Mouse (Mus musculus): ENCODE measurements at regions not wholly inside any gene's neighbourhood (a gene's known extent, or its start where the extent isn't known, plus 50 kb on each side); places are given as distances from the start of the nearest gene placed in this dataset.
"Not testable (repeated sequence)": the region's sequence is repeated elsewhere in the genome, so short reads cannot be mapped to it uniquely, and the experiment has no call there.

DNA sequence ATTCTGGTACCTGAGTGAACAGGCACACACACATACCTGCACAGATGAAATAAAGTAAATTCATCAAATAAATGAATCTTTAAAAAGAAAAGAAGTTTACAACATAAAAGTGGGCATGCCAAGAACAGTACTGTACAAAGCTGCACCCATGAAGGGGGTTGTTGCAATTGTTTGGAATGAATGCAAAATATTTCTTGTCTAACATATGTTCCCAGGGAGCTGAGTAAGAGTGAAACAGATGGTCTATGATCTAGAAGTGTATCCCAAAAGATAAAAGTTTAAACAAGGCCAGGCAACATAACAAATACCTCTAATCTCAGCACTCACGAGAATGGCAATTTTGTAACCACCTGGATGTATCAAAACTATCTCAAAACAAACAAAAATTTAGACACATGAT lies 1685.5 kb upstream of the Dsel start:
- DNase-seq (ENCODE audit: extremely low spot score in 1 of 2, low spot score in 1 of 2) = no peak

DNA sequence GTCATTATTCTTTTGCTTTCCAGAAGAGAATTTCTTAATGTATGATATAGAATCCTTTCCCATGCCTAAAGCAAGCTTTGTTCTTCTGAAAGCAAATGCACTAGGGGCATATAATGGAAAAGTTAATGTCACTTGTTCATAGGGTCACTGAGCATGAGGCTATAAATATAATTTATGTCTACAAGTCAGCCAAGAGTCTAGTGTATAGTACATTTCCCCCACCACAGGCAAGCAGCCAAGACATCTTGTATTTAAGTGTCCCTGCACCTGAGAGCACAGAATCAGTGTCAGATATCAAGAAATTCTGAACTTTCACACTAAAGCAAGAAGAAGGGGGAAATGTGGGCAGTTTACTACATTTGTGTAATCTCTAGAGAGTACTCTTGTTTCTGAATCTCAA lies 1675.3 kb upstream of the Dsel start:
- no peak for DNase-seq (ENCODE audit: extremely low spot score in 1 of 2, low spot score in 1 of 2)

DNA sequence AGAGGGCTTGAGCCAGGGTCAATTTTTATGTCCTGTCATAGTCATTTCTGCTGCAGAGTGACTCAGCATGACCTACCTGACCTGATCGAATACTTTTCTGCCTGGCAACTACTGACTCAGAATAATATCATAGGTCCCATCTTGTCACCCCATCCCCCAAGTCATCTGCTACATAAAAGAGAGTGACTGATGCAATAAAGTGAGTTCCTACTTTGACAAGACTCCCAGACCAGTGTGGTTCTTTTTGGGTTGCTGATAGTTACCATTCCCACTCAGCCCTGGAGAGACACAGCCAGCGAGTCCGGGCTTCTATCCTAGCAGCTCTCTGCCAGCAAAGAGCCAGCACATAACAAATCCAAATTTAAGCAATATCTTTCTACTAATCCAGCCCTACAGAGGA lies 1665.8 kb upstream of the Dsel start:
- DNase-seq (ENCODE audit: extremely low spot score in 1 of 2, low spot score in 1 of 2) = no peak

DNA sequence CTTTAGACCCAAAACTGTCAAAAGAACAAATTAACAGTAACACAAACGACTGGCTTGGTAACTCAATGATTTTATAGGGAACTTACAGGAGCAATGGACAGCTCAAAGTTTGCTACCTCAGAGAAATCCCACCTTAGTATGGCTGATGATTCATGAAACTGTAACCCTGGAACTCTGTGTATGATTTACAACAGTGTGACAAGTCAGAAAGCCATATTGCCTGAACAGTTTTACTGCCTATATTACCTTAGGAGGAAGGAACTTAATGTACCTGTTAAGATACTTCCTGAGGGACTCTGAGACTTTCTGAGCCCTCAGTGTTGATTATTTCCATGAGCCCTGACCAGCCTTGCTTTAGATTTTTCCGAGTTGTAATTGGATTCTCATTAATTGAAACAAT lies 1631.3 kb upstream of the Dsel start:
- DNase-seq (ENCODE audit: extremely low spot score in 1 of 2, low spot score in 1 of 2) = no peak

DNA sequence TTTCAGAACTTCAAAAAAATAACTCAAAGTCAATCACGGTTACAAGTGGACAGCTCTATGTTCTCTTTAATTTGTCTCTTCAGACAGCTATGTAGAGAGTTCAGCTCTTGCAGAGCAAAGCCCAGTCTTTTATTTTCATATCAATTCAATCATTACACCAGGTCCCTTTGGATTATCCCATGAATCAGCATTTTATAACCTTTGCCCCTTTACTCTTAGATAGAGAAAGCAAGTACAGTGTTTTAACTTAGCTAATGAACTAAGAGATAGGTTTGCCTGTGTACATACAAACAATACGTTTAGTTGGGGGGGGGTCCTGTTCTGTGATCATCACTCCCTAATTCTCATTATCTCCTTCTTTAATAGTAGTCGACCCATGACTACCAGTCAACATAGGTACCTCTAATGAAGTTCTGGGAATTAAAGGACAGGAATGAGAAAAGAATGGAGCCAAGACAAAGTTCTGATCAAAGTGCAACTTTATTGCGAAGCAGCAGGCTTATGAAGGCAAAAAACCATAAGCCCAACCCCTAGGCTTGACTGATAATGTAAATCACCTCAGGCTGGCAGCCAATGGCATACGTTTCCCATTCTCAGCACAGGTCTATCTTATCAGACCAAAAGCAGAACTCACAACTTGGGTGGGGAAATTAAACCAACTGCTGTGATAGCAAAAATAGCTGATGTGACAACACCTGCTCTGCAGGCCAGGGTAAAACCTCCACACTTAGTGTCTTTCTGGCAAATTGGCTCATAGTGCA lies 1625.7 kb upstream of the Dsel start:
- DNase-seq (ENCODE audit: extremely low spot score in 1 of 2, low spot score in 1 of 2) = no peak

DNA sequence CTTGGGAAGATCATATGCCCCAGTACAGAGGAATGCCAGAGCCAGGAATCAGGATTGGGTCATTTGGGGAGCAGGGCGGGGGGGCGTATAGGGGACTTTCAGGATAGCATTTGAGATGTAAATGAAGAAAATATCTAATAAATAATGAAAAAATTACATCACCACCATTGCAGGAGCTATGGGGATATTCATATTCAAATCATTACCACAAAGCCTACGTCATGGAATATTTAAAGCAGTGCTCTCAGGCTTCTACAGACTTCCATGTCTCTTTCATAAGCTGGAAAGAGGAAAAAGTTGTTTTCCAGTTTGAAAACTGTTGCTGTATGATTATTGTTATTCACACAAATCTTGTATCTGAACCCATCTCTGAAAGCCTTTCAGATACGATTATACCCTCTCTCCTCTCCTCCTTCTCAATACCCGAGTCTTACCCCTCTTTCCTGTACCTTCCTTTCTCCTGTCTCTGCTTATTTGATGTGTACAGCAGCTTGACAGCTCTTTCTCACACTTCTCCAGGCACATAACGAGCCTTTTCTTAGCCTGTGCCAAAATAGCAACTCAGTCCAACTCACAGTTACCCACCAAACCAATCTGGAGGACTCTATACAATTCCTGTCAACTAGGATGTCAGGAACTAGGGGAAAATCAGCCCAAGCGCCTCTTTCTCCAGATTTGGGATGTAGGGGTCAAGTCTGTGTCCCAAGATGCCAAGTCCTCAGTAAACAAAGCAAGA lies 1592.0 kb upstream of the Dsel start:
- no peak for DNase-seq (ENCODE audit: extremely low spot score in 1 of 2, low spot score in 1 of 2)

DNA sequence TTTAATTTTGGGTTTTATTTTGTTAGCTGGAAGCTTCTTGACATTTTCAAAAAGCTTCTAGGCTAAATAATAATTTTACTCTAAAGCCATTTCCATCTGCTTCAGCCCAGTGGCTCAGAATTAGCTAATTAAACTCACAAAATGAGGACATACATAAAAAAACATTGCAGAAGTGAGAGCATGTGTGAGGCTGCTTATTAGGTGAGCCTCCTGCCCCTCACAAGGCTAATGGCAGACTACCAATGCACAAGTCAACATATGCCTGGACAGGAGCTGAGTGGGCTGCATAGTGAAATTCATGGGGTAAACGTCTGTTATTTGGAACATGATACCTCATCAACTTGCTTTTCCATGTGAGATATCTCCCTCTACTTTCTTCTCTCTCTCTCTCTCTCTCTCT lies 1569.0 kb upstream of the Dsel start:
- DNase-seq (ENCODE audit: extremely low spot score in 1 of 2, low spot score in 1 of 2) = peak; percentile 14 to 21

DNA sequence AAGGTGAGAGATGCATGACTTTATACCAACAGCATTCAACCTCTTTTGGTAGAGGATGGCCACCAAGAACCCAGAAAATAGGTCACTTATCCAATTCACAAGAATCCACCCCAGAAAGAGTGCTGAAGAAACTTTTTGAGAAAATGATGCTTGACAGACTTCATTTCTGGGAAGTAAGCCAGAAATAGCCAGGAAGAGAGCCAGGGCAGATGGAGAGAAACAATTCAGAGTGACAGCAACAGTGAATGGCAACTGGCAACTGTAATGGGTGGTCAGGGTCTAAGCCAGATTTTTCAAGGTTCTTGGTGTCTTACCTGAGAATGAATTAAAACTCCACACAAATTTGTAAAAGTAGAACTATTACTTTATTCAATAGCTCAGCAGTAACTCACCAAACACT lies 1566.5 kb upstream of the Dsel start:
- no peak for DNase-seq (ENCODE audit: extremely low spot score in 1 of 2, low spot score in 1 of 2)

DNA sequence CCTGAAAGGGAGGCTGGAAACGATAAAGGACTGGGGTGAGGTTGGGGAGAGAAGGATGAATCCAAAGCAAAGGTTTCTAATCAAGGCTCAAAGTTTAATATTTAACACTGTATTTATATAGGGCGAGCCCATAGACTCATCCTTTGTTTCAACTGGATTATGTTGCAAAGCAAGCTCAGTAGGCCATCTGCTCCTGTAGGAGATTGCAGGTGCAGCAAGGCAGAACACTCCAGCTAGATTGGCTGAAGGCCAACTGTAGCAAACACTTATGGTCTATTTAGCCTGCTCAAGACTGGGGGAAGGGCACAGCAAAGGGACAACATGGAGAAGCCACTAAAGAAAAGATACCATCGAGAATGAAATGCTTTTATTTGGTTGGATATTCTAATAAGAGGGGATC lies 1548.1 kb upstream of the Dsel start:
- DNase-seq (ENCODE audit: extremely low spot score in 1 of 2, low spot score in 1 of 2) = no peak

DNA sequence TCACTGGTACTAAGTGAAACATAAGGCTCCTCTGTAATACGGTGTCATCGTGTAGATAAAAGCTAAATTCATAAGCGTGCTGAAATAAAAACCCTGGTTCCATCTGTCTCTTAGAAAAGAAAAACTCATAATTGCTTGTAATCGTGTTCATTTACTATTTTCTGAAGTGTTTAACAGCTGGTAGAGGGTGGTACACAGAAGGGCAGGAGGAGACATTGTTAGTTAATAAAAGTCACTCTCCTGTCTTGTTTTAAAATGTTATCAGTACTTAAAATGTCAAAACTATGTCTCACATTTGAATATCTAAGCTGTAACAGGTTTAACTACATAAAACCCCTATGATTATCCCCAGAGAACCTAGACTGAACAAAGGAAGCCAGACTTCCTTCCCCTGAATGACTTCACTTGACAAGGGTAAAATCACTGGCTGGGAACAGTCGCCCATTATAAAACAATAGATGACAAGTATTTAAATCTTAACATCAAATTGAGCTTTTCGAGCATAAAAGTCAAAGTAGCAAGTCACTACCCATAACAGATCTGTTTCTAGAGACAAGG lies 1530.6 kb upstream of the Dsel start:
- DNase-seq (ENCODE audit: extremely low spot score in 1 of 2, low spot score in 1 of 2) = no peak

DNA sequence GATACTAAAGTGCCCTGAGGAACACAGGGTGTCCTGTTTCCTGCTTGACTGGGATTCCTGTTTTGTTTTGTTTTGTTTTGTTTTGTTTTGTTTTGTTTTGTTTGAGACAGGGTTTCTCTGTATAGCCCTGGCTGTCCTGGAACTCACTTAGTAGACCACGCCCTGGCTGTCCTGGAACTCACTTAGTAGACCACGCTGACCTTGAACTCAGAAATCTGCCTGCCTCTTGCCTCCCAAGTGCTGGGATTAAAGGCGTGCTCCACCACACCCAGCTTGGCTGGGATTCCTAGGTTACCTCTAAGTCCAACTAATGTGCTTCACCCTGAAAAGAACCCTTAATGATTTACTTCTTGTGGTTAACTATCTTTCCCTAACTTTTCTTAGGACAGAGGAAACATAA lies 1529.6 kb upstream of the Dsel start:
- not testable (repeated sequence) for DNase-seq (ENCODE audit: extremely low spot score in 1 of 2, low spot score in 1 of 2)

DNA sequence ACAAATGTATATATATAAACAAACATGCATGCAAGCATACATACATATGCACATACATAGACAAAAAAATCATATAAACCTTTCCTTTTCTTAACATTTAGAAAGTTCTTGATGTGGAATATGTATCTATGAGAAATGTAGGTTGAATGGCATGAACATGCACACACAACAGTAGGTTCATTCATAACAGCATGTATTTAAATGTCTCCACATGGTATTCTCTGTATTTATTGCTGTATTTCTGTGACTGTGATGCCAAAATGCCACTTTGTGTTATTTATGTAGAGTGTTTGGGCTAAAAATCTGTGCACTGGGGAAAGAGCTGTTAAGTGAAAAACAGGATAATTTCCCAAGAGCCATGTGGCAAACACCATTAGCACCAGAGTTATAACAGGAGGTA lies 1528.2 kb upstream of the Dsel start:
- DNase-seq (ENCODE audit: extremely low spot score in 1 of 2, low spot score in 1 of 2) = no peak

DNA sequence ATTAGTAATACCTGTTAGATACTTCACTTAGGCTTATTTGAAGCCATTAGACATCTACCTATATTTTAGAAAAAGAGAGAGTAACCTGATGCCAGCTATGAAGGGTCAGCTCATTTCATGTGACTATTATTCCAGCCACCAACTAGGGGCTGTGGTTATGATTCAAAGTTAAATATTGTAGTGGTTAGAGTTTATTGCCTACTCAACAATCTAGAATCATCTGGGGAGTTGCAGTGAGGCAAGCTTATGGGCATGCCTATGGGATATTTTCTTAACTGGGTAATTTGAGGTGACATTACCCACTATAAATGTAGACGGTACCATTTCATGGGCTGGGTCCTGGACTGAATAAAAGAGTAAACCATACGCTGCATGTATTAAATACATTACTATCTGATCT lies 1525.2 kb upstream of the Dsel start:
- no peak for DNase-seq (ENCODE audit: extremely low spot score in 1 of 2, low spot score in 1 of 2)

DNA sequence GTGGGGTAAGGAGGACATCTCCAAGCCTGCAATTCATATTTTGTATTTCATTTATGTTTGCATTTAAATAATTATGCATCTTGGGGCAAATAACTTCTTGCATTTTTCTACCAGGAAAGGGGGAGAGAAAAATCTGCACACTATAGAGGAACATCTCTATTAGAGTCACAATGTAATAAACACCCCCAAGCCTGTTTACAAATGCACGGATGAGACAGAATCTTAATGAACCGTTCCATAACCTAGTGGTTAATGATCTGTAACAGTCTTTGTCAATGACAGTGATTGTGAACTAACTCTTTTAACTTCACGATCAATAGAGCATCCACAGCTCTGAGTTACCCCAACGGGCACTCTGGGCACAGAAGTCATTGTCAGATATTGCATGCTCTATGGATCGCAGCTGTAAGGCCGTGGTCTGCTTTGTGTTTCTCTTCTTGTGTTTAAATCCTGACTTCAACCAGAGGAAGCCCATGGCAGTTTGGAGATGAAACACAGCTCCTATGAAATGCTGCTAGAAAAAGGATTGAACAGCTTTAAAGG lies 1520.2 kb upstream of the Dsel start:
- DNase-seq (ENCODE audit: extremely low spot score in 1 of 2, low spot score in 1 of 2) = no peak

DNA sequence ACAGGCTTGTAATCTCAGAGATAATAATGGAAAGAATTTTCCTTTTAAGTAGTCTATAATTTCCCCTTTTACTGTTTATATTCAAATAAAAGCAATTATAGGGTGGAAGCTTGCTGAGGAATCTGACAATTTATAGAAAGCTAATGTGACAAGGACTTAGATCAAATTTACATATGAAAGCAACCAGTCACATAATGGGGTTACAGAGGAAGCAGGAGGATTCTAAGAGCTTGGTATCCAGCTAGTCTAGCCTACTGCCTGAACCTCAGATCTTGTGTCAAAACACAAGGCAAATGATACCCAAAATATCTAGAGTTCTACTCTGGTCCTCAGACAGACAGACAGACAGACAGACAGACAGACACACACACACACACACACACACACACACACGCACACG lies 1519.0 kb upstream of the Dsel start:
- DNase-seq (ENCODE audit: extremely low spot score in 1 of 2, low spot score in 1 of 2) = no peak

DNA sequence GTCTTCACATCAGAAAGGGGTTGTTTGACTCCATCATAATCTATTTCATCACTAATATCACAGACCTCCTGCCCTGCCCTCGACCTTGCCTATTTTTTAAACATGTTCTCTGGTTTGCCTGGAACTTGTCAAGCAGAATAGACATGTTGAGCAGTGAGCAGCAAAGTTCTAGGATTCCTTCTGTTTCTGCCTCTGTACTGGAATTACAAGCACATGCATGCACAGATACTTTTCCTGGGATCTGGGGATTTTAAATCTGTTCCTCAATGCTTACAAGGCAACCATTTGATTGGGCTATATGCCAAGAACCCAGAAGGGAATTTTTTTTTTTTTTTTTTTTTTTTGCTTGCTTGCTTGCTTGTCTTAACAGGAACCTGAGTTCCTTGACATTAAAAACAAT lies 1508.0 kb upstream of the Dsel start:
- DNase-seq (ENCODE audit: extremely low spot score in 1 of 2, low spot score in 1 of 2) = no peak

DNA sequence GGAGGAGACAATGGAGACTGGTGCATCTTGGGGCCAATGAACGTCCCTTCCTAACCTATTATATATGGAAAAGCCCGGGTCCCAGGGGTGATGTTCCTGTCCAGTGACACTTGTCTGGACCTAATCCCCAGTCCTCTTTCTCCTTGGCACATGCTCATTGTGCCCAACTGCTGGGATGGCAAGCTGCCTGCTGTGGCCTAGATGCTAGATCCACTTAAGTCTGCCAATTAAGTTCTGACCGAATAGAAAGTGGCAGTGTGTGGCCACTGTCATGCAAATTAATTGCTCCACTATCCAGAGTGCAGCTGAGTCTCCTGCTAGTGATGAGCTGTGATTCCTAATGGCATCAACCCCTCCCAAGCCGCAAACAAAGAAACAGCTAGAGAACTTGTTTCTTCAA lies 1493.5 kb upstream of the Dsel start:
- no peak for DNase-seq (ENCODE audit: extremely low spot score in 1 of 2, low spot score in 1 of 2)

DNA sequence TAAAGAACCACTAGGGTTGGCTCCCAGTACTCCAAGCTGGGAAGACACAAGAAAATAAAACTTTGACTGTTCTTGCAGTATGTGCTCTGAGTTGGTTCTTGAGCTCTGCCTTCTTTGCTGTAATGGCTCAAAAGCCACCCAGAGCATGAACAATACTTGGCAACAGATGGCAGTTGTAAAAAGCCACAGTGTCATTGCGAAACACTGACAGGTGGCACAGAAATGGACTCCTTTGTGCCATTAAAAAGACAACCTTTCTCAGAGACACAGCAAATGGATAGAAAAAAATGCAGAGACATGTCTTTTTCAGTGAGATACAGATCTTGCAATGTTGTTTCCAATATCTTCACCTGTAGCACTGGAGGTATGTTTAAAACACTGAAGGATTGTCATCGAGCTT lies 1443.3 kb upstream of the Dsel start:
- no peak for DNase-seq (ENCODE audit: extremely low spot score in 1 of 2, low spot score in 1 of 2)

DNA sequence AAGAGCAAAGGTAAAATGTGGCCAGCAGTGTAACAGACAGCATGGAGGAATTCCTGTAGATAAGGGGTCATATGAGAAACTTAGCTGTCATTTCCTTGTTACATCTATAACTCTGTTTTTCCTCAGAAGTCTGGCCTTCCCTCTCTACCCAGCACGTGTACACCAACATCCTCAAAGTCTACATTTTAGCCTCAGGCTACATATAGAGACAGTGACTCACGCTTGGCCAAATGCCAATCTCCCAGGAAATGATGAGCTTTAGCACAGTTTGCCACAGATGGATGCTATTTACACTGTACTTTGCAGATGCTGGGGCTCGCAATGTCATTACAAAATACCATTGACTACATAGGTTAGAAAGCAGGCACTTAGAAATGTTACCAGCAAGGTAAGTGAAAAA lies 1433.1 kb upstream of the Dsel start:
- peak in 1 of 2 experiments; percentile 6 for DNase-seq (ENCODE audit: extremely low spot score in 1 of 2, low spot score in 1 of 2)

DNA sequence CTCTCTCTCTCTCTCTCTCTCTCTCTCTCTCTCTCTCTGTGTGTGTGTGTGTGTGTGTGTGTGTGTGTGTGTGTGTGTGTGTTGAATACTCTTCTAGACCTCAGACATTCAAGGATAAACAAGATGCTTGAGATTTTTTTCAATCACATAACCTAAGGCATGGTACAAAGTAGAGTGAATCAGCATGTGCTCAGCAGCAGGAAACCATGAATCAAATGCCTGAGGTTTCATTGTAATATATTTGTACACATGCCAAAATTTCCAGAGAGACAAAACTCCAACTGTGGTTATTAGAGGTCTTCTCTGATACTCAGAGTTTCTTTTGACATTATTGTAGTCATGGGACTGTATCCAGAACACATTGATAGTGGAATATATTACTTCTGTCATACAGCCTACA lies 1423.5 kb upstream of the Dsel start:
- no peak for DNase-seq (ENCODE audit: extremely low spot score in 1 of 2, low spot score in 1 of 2)

DNA sequence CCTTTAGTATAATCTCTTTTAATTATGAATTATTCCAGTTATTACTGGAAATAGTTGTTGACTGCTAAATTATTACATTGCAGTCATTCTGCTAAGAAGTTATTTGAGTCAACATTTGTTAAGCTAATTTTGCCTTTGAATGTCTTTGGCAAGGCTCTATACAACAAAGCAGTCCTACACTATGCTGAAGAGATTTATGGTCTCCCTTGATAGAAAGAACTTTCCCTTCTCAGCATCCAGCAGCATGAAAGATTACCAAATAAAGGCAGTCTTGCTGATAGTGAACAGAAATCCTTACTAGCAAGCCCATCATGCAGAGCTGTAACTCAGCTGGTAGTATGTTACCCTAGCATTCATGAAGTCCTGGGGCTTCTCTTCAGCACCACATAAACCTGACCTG lies 1419.4 kb upstream of the Dsel start:
- DNase-seq (ENCODE audit: extremely low spot score in 1 of 2, low spot score in 1 of 2) = no peak

DNA sequence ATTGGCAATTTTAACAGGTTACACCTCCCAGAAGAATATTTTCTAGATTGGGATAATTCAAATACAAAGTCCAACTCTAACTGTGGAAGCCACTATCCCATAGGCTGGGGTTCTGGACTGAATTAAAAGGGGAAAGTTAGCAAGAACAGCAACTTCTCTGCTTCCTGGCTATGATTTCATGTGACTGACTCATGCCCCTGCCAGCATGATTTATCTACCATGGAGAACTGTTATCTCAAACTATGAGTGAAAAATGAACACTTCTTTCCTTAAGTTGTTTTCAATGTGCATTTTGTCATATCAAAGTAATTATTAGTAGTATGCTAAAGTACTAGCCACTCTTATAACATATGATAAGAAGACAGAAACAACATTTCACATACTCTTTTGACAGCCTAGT lies 1394.7 kb upstream of the Dsel start:
- no peak for DNase-seq (ENCODE audit: extremely low spot score in 1 of 2, low spot score in 1 of 2)
